ENCODE assay signal across 12 mouse cellular contexts in genomic region chr13:6529074-6529473, GRCm38 (mm10). TPM values are rescaled to one million over a fixed set of nuclear protein-coding genes. Genes with fewer than 3 reads are reported as not detected.
DNase-seq lines count a peak whose midpoint lies in the region; ATAC-seq and TF ChIP-seq lines count a peak whose summit lies in the region.
"Had no signal": no experiment of that assay in that cellular context is flagged by ENCODE, and none has a peak within 500 bp of the region (broad histone marks: within the 10 kb centered on the region; RNA-seq: fewer than 3 reads in every experiment).

No protein-coding gene starts in this region.

- no peaks in the 10 kb centered on the region for H3K9me3 ChIP-seq in kidney, postnatal 0 days (replicated peaks; ENCODE audit: low read length)
- H3K9me3 ChIP-seq: embryonic facial prominence, embryonic 13.5 days; heart, embryonic 13.5 days had no signal

- no peaks in the 10 kb centered on the region for H3K4me1 ChIP-seq in kidney, postnatal 0 days (replicated peaks; ENCODE audit: insufficient read depth, low read length)
- H3K4me1 ChIP-seq: embryonic facial prominence, embryonic 13.5 days; heart, embryonic 13.5 days had no signal

- no peak overlapping the region for H3K27ac ChIP-seq in kidney, postnatal 0 days
- H3K27ac ChIP-seq: embryonic facial prominence, embryonic 13.5 days; heart, embryonic 13.5 days; macrophage had no signal

- no peaks in the 10 kb centered on the region for H3K79me2 ChIP-seq in C2C12 (ENCODE audit: control insufficient read depth, insufficient read depth)

- H3K27me3 ChIP-seq in kidney, postnatal 0 days (ENCODE audit: insufficient read depth, low read length), result no peaks in the 10 kb centered on the region
- H3K27me3 ChIP-seq in C2C12 (ENCODE audit: control insufficient read depth, insufficient read depth, insufficient read length), result no peaks in the 10 kb centered on the region
- H3K27me3 ChIP-seq: embryonic facial prominence, embryonic 13.5 days; heart, embryonic 13.5 days had no signal

- DNase-seq in adrenal gland, postnatal 36 days, result peak; percentile 31 to 40
- no peak for DNase-seq in adrenal gland, adult 2 months
- no peak for DNase-seq in kidney, postnatal 0 days (ENCODE audit: low spot score)
- no peak for DNase-seq in kidney, adult 18-20 months
- peak; percentile 14 for DNase-seq in left cerebral cortex, postnatal 4 days
- no peak for DNase-seq in testis, postnatal 14 days (ENCODE audit: low spot score)
- DNase-seq in ovary, postnatal 36 days (ENCODE audit: low spot score), result no peak
- DNase-seq: B cell, adult 2 months had no signal

- H3K9ac ChIP-seq in kidney, postnatal 0 days (ENCODE audit: low read depth, low read length), result no peak overlapping the region
- H3K9ac ChIP-seq: embryonic facial prominence, embryonic 13.5 days; heart, embryonic 13.5 days had no signal

- no peak overlapping the region for H3K4me3 ChIP-seq in kidney, postnatal 0 days (replicated peaks; ENCODE audit: low read depth, low read length)
- H3K4me3 ChIP-seq in C2C12 (ENCODE audit: insufficient read depth, poor library complexity, severe bottlenecking), result no peak overlapping the region
- H3K4me3 ChIP-seq: embryonic facial prominence, embryonic 13.5 days; heart, embryonic 13.5 days had no signal

- H3ac ChIP-seq in C2C12 (ENCODE audit: control insufficient read depth, insufficient read length, low read depth), result no peak overlapping the region

- peak; percentile 57; the same call in 1 of the 2 replicates for TF ChIP-seq CTCF in kidney, postnatal 0 days (IDR thresholded peaks at IDR 0.05; ENCODE audit: low read depth)
- peak; percentile 25 for TF ChIP-seq CTCF in C2C12 (IDR thresholded peaks at IDR 0.05; ENCODE audit: control insufficient read depth, insufficient read depth, insufficient read length)

- H3K4me2 ChIP-seq in kidney, postnatal 0 days (ENCODE audit: low read length), result no peak overlapping the region
- H3K4me2 ChIP-seq: embryonic facial prominence, embryonic 13.5 days; heart, embryonic 13.5 days had no signal

- H3K79me3 ChIP-seq in C2C12 (ENCODE audit: low read depth), result no peaks in the 10 kb centered on the region

- intact Hi-C loops in left cerebral cortex, postnatal 4 days (cut with DNase I), result no loop called here

- no peak for ATAC-seq in kidney, postnatal 0 days (replicated peaks; ENCODE audit: low FRiP score, low read depth)

- no peaks in the 10 kb centered on the region for H3K36me3 ChIP-seq in kidney, postnatal 0 days (ENCODE audit: insufficient read depth, low read length)
- H3K36me3 ChIP-seq in C2C12 (ENCODE audit: control insufficient read depth, insufficient read depth), result no peaks in the 10 kb centered on the region
- H3K36me3 ChIP-seq: embryonic facial prominence, embryonic 13.5 days; heart, embryonic 13.5 days had no signal

TF ChIP-seq in C2C12, 6 proteins besides CTCF, POLR2A, EP300 and RAD21:
- TF ChIP-seq FOSL1 (IDR thresholded peaks at IDR 0.05; ENCODE audit: insufficient read depth, low read length, poor library complexity, severe bottlenecking) (no peak), MYOG (IDR thresholded peaks at IDR 0.05; ENCODE audit: control insufficient read depth, extremely low read depth, insufficient read length) (no peak), MYOD1 (IDR thresholded peaks at IDR 0.05; ENCODE audit: control insufficient read depth, insufficient read length, low read depth) (no peak), CEBPB (IDR thresholded peaks at IDR 0.05; ENCODE audit: low read depth) (no peak), MAX (IDR thresholded peaks at IDR 0.05) (no peak), USF1 (IDR thresholded peaks at IDR 0.05; ENCODE audit: low read depth) (no peak)
TF ChIP-seq in C2C12: peak in this region for 0.

RNA-seq across cellular contexts. Expression of gene Pitrm1, which starts 18.9 kb away (rescaled TPM):
- total RNA-seq in adrenal gland, postnatal 36 days (2021), result 100 to 1,000 TPM; 199 to 218 TPM
- 100 to 1,000 TPM; 151 to 236 TPM for total RNA-seq in adrenal gland, adult 2 months (2021)
- 43.4 and 50.8 TPM in 2 replicates for polyA plus RNA-seq in adrenal gland, adult 2 months (2012; rRNA removed)
- polyA plus RNA-seq in kidney, postnatal 0 days (2015; fragmentation: Nextera tagmentation; extraction: Ambion mirVana), result 60.1 and 60.5 TPM in 2 replicates
- 52.4 TPM for polyA plus RNA-seq in C2C12 (2012; fragmentation: generic; extraction: Trizol)
- 10 to 100 TPM; 63.5 to 63.6 TPM for total RNA-seq in left cerebral cortex, postnatal 4 days (2021)

Comparison
In these comparisons a context has a peak if more than half of its experiments do, and no peak if none do; other contexts are left out.
1. DNase-seq: peak in adrenal gland, postnatal 36 days (2 of 2) and left cerebral cortex, postnatal 4 days (single experiment); none in adrenal gland, adult 2 months (single experiment), kidney, postnatal 0 days (single experiment), kidney, adult 18-20 months (single experiment), testis, postnatal 14 days (single experiment) and ovary, postnatal 36 days (single experiment).